Mouse (Mus musculus) ZHBTc4 (cell line): ENCODE data around the gene Olfr1427.
"Not testable (repeated sequence)": the region's sequence is repeated elsewhere in the genome, so short reads cannot be mapped to it uniquely, and the experiment has no call there.

Source experiments
- DNase-seq: peaks from one replicate; pipeline ENCODE4 v3.0.0-alpha.2; 2011; ENCODE audit warnings: low read depth, low spot score

The Olfr1427 gene

DNA sequence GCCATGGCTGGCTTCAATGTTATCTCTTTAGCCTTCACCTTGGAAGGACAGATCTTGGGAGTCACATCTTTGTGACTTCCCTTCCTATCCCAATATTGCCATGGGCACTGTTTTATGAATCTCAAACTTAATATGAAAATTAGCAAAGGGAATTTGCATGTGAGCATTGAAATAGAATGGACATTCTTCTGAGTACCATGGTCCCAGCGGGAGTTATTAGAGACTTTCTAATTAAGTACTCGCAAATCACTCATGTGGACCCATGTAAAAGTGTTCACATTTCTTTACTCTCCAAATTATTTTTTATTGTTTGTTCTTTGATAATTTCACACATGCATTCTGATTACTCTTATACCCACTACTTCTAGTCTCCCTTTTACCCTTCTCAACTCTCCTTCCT lies at the start of gene Olfr1427:
TSS of gene Olfr1427 (minus strand) at position 101 of the 400 bp plus-strand sequence.
- DNase-seq, result no peak

GRCm38 (mm10) chr19:12145452-12145851 lies 42.3 kb upstream of the Olfr1427 start:
- DNase-seq, result no peak

DNA sequence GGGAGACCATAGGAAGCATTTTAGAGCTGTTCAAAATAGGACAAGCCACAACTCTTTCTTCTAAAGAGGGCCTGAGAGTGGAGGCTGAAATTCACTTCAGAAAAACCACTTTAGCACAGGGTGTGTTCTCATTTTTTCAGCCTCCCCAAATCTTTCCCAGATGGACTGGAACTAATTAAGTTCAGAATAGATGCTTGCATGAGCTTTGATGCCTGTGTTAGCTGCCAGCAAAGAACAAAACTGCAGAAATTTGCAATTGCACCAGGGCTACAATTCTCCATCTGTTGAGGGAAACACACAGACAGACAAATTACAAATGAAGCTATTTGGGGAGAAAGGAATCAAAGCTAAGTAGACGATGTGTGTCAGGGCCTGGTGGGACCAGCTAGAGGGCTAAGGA lies 40.2 kb upstream of the Olfr1427 start:
- no peak for DNase-seq

- peak; percentile 52 for DNase-seq
These were observed 31.2 kb upstream of the Olfr1427 start for GRCm38 (mm10) chr19:12134289-12134688.

- DNase-seq, result no peak
These were observed 20.0 kb upstream of the Olfr1427 start, which contains the start of gene Olfr76 for GRCm38 (mm10) chr19:12123103-12123502. TSS of gene Olfr76 (minus strand) at chr19:12123203.

DNA sequence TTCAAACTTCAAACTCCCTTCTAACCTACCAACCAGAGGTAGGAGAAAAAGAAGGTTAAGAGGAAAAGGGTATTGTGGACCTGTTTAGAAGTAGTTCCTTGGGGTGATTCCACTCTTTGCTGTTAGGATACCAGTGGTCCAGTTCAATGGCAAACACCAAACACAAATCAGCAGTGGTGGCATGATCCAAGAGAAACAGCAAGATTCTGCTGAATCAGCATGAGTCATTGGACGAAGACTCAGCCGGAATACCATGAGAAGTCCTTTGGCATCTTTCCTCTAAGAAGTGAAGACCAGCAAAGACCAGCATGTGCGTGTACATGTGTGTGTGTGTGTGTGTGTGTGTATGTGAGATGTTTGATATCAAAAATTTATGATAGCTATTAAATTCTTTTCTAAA lies 13.3 kb upstream of the Olfr1427 start:
- DNase-seq, result no peak

GRCm38 (mm10) chr19:12115797-12116196 lies 12.7 kb upstream of the Olfr1427 start, which contains the start of gene Olfr1428:
TSS of gene Olfr1428 (minus strand) at chr19:12115897.
- no peak for DNase-seq

DNA sequence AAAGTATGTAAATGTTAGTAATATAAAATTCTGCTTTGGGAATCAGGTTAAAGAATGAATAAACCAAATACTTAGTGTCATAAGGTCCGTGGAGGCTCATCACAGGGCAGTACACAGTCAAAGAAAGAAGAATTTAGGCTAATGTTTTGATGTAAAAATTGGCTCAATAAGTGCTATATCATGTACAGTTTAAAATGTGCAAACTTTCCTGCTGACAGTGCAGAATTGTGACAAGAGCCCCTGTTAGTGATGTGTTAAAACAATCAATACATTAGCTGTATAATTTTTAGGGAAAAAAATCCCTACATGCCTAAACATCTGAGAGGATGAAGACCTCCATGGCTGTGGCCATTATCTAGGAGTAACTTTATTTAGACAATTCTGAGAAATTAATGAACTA lies 10.7 kb upstream of the Olfr1427 start:
- no peak for DNase-seq

GRCm38 (mm10) chr19:12104541-12104940 lies 1.4 kb upstream of the Olfr1427 start:
- DNase-seq, result no peak

DNA sequence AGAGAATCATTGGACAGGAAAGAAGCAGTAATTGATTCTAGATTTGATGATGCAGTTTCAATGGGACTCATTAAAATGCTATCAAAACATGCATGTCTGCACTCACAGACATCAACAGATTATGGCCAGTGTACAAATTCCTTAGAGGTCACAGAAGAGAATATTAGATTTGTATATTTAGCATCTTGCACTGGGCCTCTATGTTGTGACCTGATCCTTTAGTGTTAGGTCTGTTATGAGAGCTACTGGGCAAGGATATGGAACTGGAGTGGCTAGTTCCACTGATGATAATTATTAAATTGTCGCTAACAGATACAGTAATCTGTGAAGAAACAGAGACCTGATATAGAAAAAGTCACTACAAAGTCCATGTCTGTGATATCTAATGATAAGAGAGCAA lies 11.2 kb downstream of the Olfr1427 start, which contains the start of gene Olfr1426:
TSS of gene Olfr1426 (minus strand) at position 101 of the 400 bp plus-strand sequence.
- no peak for DNase-seq

GRCm38 (mm10) chr19:12077631-12078030 lies 25.5 kb downstream of the Olfr1427 start, which contains the start of gene Olfr1425:
TSS of gene Olfr1425 (minus strand) at chr19:12077731.
- DNase-seq, result not testable (repeated sequence)

DNA sequence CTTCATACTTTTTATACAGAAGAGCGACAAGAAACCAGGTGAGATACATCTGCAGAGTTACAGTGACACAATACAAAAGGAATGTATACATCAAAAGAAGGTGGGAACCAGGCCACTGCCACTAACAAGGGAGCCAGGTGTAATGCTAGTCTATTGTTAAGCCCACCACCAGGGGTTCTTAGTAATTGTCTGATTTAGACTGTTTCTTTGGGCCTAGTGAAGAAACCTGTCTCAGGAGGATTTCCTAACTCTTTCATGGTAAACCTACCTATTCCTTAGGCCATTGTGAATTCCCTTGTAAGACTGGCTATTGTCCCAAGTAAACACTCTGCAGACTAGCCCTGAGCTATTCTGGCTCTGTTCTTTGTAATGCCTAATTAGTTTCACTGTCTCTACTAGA lies 33.6 kb downstream of the Olfr1427 start:
- peak; percentile 90 for DNase-seq

DNA sequence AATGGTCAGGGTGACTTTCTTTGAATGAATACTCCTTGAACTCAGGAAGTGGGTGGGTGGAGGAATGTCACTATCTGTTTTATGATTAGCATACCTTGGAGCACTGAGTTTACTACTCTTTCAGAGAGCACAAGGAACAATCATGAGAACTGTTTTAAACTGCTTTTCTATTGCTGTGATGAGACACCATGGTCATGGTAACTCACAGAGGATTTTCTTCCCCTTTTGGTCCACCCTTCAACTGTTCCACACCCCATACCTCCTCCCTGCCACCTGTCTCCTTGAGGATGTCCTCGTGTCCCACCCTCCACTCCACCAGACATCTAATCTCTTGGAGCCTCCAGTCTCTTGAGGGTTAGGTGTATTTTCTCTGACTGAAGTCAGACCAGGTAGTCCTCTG lies 35.3 kb downstream of the Olfr1427 start:
- DNase-seq, result peak; percentile 69

- DNase-seq, result not testable (repeated sequence)
These were observed 40.6 kb downstream of the Olfr1427 start, which contains the start of gene Olfr1424 for GRCm38 (mm10) chr19:12062582-12062981. TSS of gene Olfr1424 (minus strand) at chr19:12062682.
